Comparison of ENCODE assay signal across 9 mouse cellular contexts in the genomic region with DNA sequence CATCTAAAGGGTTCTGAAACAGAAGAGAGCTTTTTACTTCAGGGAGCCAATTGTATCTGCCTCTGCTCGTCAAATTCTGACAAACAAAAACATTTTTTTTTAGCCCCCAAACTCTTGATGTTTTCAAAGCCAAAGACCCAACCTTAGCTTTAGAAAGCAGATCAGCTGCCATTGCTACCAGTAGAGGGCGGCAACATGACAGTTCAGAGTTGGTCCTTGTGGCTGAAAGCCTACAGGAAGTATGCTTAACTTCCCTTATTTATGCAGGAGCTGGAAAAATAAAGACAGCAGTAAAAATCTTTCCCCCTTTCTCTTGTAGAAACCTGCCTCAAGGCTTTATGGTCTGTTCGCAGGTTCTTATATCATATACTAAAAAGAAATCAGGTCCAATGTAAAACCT.
A peak's percentile ranks its signal among the peaks of the same experiment; 100 is the strongest.
DNase-seq lines count a peak whose midpoint lies in the region; ATAC-seq and TF ChIP-seq lines count a peak whose summit lies in the region.
"Had no signal": no experiment of that assay in that cellular context is flagged by ENCODE, and none has a peak within 500 bp of the region (broad histone marks: within the 10 kb centered on the region; RNA-seq: fewer than 3 reads in every experiment).

No protein-coding gene starts in this region.

- 18% methylated on average over 3 of the region's 3 CpGs for WGBS in intestine, postnatal 0 days
- 14% methylated on average over 3 of the region's 3 CpGs for WGBS in intestine, embryonic 16.5 days

- H3K9ac ChIP-seq in intestine, postnatal 0 days (ENCODE audit: low read depth, low read length), result no peak overlapping the region
- H3K9ac ChIP-seq in intestine, embryonic 16.5 days (ENCODE audit: low read depth, low read length), result no peak overlapping the region

- 0 out of 2 replicates have a peak, but pooled peaks cover 4% of the 10 kb centered on the region for H3K4me1 ChIP-seq in intestine, postnatal 0 days (replicated peaks; ENCODE audit: control insufficient read depth, insufficient read depth, low read length)
- H3K4me1 ChIP-seq in intestine, embryonic 16.5 days (ENCODE audit: control insufficient read depth, insufficient read depth, low read length), result no peaks in the 10 kb centered on the region

- ATAC-seq in intestine, postnatal 0 days, result no peak
- ATAC-seq in intestine, embryonic 16.5 days, result no peak

- no peaks in the 10 kb centered on the region for H3K36me3 ChIP-seq in intestine, postnatal 0 days (ENCODE audit: control insufficient read depth, insufficient read depth)
- no peaks in the 10 kb centered on the region for H3K36me3 ChIP-seq in intestine, embryonic 16.5 days (ENCODE audit: control insufficient read depth, insufficient read depth, low read length)

- no peaks in the 10 kb centered on the region for H3K9me3 ChIP-seq in intestine, postnatal 0 days (ENCODE audit: control insufficient read depth)
- H3K9me3 ChIP-seq in intestine, embryonic 16.5 days (ENCODE audit: control insufficient read depth, low read length), result no peaks in the 10 kb centered on the region

- H3K27me3 ChIP-seq in intestine, postnatal 0 days (replicated peaks; ENCODE audit: control insufficient read depth, insufficient read depth, low read length), result no peaks in the 10 kb centered on the region
- no peaks in the 10 kb centered on the region for H3K27me3 ChIP-seq in intestine, embryonic 16.5 days (replicated peaks; ENCODE audit: control insufficient read depth, insufficient read depth, low read length)

- no peak overlapping the region for H3K27ac ChIP-seq in intestine, postnatal 0 days (ENCODE audit: low read depth, low read length)
- no peak overlapping the region for H3K27ac ChIP-seq in intestine, embryonic 16.5 days (ENCODE audit: low read length)

- peak; percentile 77 for DNase-seq in adipocyte (ENCODE audit: low spot score)
- DNase-seq in embryo, embryonic 10 days (ENCODE audit: low spot score), result peak; percentile 92
- DNase-seq in gastrocnemius, postnatal 4 days (ENCODE audit: low spot score in 2 of 2), result peak; percentile 46 to 77
- peak; percentile 42 to 87 for DNase-seq in layer of hippocampus, adult 18-20 months (ENCODE audit: low spot score in 2 of 2)
- DNase-seq in lung, postnatal 10 days, result peak; percentile 89
- DNase-seq in spleen, postnatal 36 days (ENCODE audit: low spot score in 2 of 2), result peak; percentile 9 to 15

- no peak overlapping the region for H3K4me3 ChIP-seq in intestine, postnatal 0 days (ENCODE audit: low read depth, low read length)
- no peak overlapping the region for H3K4me3 ChIP-seq in intestine, embryonic 16.5 days (ENCODE audit: low read length)
- H3K4me3 ChIP-seq: myocyte had no signal

- TF ChIP-seq CTCF in intestine, postnatal 0 days (IDR thresholded peaks at IDR 0.05; ENCODE audit: low read depth), result peak; percentile 91

- no peak overlapping the region for H3K4me2 ChIP-seq in intestine, postnatal 0 days (replicated peaks; ENCODE audit: low read depth)
- no peak overlapping the region for H3K4me2 ChIP-seq in intestine, embryonic 16.5 days (ENCODE audit: low read depth, low read length)

Comparison
In these comparisons a context has a peak if more than half of its experiments do, and no peak if none do; other contexts are left out.
1. DNase-seq: peak in every context shown above with its lines; median percentile 92 in embryo, embryonic 10 days; 89 in lung, postnatal 10 days; 77 in adipocyte; 64 in layer of hippocampus, adult 18-20 months; 62 in gastrocnemius, postnatal 4 days; 12 in spleen, postnatal 36 days.